Mouse (Mus musculus) heart, embryonic 11.5 days (tissue): ENCODE data around the gene Ceacam16. TPM values are rescaled to one million over a fixed set of nuclear protein-coding genes. Genes with fewer than 3 reads are reported as not detected.
A peak's percentile ranks its signal among the peaks of the same experiment; 100 is the strongest.

Experiments used
- ATAC-seq: fragments of 200-750 bp; cut with Nextera tagmentation; replicated peaks from 2 replicates; pipeline ENCODE4 v1.8.0; 2017; ENCODE audit warnings: moderate library complexity; ENCODE audit not compliant: insufficient number of reproducible peaks, low FRiP score, low TSS enrichment
- H3K27ac ChIP-seq: fragments of 300-500 bp; sonication (generic); 2 replicates; pipeline ENCODE4 v1.5.1; 2014; ENCODE audit warnings: mild to moderate bottlenecking, low read depth, low read length
- H3K27me3 ChIP-seq: fragments of 300-500 bp; sonication (generic); 2 replicates; pipeline ENCODE4 v1.6.1; 2014; ENCODE audit warnings: mild to moderate bottlenecking, low read length, mixed read lengths; ENCODE audit not compliant: control insufficient read depth, insufficient read depth
- H3K36me3 ChIP-seq: fragments of 300-500 bp; sonication (generic); 2 replicates; pipeline ENCODE4 v1.6.1; 2014; ENCODE audit warnings: mild to moderate bottlenecking, low read length, moderate library complexity, mixed read lengths; ENCODE audit not compliant: control insufficient read depth, insufficient read depth
- H3K4me1 ChIP-seq: fragments of 300-500 bp; sonication (generic); 2 replicates; pipeline ENCODE4 v1.6.1; 2014; ENCODE audit warnings: low read length; ENCODE audit not compliant: control insufficient read depth, insufficient read depth
- H3K4me2 ChIP-seq: fragments of 300-500 bp; sonication (generic); 2 replicates; pipeline ENCODE4 v1.6.1; 2014; ENCODE audit warnings: mild to moderate bottlenecking, moderate library complexity
- H3K4me3 ChIP-seq: fragments of 300-500 bp; sonication (generic); 2 replicates; pipeline ENCODE4 v1.5.1; 2014; ENCODE audit warnings: low read depth, low read length
- H3K9ac ChIP-seq: fragments of 300-500 bp; sonication (generic); 2 replicates; pipeline ENCODE4 v1.6.1; 2014; ENCODE audit warnings: mild to moderate bottlenecking, low read depth, low read length, moderate library complexity
- H3K9me3 ChIP-seq: fragments of 300-500 bp; sonication (generic); replicated peaks from 2 replicates; pipeline ENCODE4 v1.6.1; 2016; ENCODE audit warnings: low read length; ENCODE audit not compliant: control insufficient read depth
- WGBS: fragments of 180-500 bp; shearing (Covaris S2); extraction: QIAGEN DNeasy Blood & Tissue Kit; methylation state at CpG from one replicate; pipeline ENCODE4 v1.1.7; 2014; ENCODE audit not compliant: insufficient replicate concordance; 5-methylcytosine and 5-hydroxymethylcytosine counted together
- polyA plus RNA-seq: library from polyadenylated mRNA; unstranded; fragments of >200 nt; fragmentation: Nextera tagmentation; extraction: Ambion mirVana; gene quantifications from 2 replicates; pipeline ENCODE4 v1.2.1, GENCODE M21; 2014

Gene Ceacam16
- polyA plus RNA-seq, 1 experiment from 2014 or later, result not detected

- 2% methylated on average over 36 of the region's 42 CpGs for WGBS
Measured at GRCm38 (mm10) chr7:19822604-19823058, 38.5 kb downstream of the Ceacam16 start, which contains the start of gene Bcl3. Gene Bcl3 (minus strand): TSS chr7:19822770.

DNA sequence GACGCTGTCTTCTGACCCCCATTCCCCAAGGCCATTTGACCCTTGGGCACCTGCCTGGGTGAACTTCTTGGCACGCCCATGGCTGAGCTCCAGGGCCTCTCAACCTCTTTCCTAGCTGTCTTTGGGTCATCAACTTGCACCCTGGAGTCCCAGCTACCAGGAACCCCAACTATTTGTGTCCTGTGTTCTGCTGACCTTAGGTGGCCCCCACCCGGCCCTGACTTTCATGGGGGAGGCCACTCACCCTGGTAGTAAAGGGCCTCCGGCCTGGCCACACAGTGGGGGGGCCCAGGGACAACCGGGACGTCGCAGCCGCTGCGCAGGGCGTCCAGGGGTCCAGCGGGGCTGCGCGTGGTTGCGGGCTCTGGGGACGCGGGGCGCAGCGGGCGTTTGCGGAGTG lies 38.9 kb downstream of the Ceacam16 start:
- Histone ChIP-seq H3K36me3 (no peaks in the 10 kb centered on the region), H3K4me1 (peaks cover 20% of the 10 kb centered on the region), H3K4me2 (peak overlapping the region; percentile 85), H3K9ac (peak overlapping the region; percentile 78), H3K27me3 (peaks cover 22% of the 10 kb centered on the region), H3K9me3 (0 out of 2 replicates have a peak, but pooled peaks cover 2% of the 10 kb centered on the region), H3K27ac (no peak overlapping the region), H3K4me3 (peak overlapping the region; percentile 52)
- WGBS, result 7% methylated on average over 17 of the region's 20 CpGs
- ATAC-seq, result no peak

More at GRCm38 (mm10) chr7:19822604-19823058, 38.5 kb downstream of the Ceacam16 start, which contains the start of gene Bcl3:
- peak within 1 kb of the TSS; percentile 52 for H3K4me3 ChIP-seq
- H3K9ac ChIP-seq, result peak within 1 kb of the TSS; percentile 78
- H3K4me2 ChIP-seq, result peak within 1 kb of the TSS; percentile 85
- no peak for ATAC-seq
- H3K4me1 ChIP-seq, result peaks cover 16% of the 10 kb centered on the region
- H3K27ac ChIP-seq, result 0 out of 2 replicates have a peak within 1 kb of the TSS, but pooled peaks have one; percentile 47
- H3K27me3 ChIP-seq, result peaks cover 21% of the 10 kb centered on the region
- H3K9me3 ChIP-seq, result 0 out of 2 replicates have a peak, but pooled peaks cover 2% of the 10 kb centered on the region
- H3K36me3 ChIP-seq, result no peaks in the 10 kb centered on the region

- peaks cover 22% of the 10 kb centered on the region for H3K4me1 ChIP-seq
- H3K36me3 ChIP-seq, result no peaks in the 10 kb centered on the region
- no peak overlapping the region for H3K27ac ChIP-seq
- no peak overlapping the region for H3K4me3 ChIP-seq
- H3K9me3 ChIP-seq, result 0 out of 2 replicates have a peak, but pooled peaks cover 2% of the 10 kb centered on the region
- 58% methylated on average over 7 of the region's 7 CpGs for WGBS
- peaks cover 22% of the 10 kb centered on the region for H3K27me3 ChIP-seq
- no peak for ATAC-seq
- H3K4me2 ChIP-seq, result no peak overlapping the region
- no peak overlapping the region for H3K9ac ChIP-seq
Measured at GRCm38 (mm10) chr7:19821633-19822032, 39.5 kb downstream of the Ceacam16 start.

- ATAC-seq, result no peak
- peaks cover 26% of the 10 kb centered on the region for H3K27me3 ChIP-seq
- H3K27ac ChIP-seq, result no peak overlapping the region
- no peaks in the 10 kb centered on the region for H3K36me3 ChIP-seq
- H3K9me3 ChIP-seq, result 0 out of 2 replicates have a peak, but pooled peaks cover 2% of the 10 kb centered on the region
- H3K9ac ChIP-seq, result no peak overlapping the region
- H3K4me1 ChIP-seq, result peaks cover 22% of the 10 kb centered on the region
- WGBS, result 59% methylated on average over 3 of the region's 3 CpGs
- no peak overlapping the region for H3K4me2 ChIP-seq
- H3K4me3 ChIP-seq, result no peak overlapping the region
Measured at GRCm38 (mm10) chr7:19820347-19821048, 40.6 kb downstream of the Ceacam16 start.

DNA sequence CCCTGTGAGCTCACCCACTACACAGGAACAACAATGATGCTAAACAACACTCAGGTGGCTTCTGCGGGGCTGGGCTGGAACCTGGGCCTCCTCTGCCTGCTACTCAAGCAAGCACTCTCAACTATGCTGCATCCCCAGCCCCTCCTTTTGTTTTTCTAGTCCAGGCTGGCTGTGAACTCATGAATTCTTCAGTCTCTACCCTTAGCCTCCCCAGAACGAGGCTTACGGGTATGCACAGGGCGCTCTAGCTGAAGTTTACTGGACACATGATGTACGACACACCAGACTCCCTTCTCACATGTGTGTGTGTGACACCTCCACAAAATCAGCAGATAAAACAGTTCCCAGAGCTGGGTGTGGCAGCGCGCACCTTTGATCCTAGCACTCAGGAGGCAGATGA lies 42.2 kb downstream of the Ceacam16 start:
- no peaks in the 10 kb centered on the region for H3K36me3 ChIP-seq
- H3K4me3 ChIP-seq, result no peak overlapping the region
- no peak overlapping the region for H3K4me2 ChIP-seq
- no peak overlapping the region for H3K9ac ChIP-seq
- H3K27me3 ChIP-seq, result peaks cover 31% of the 10 kb centered on the region
- no peak overlapping the region for H3K27ac ChIP-seq
- H3K9me3 ChIP-seq, result 0 out of 2 replicates have a peak, but pooled peaks cover 2% of the 10 kb centered on the region
- H3K4me1 ChIP-seq, result peaks cover 14% of the 10 kb centered on the region
- no peak for ATAC-seq
- WGBS, result 81% methylated on average over 7 of the region's 7 CpGs

GRCm38 (mm10) chr7:19818440-19818839 lies 42.7 kb downstream of the Ceacam16 start:
- no peak for ATAC-seq
- Histone ChIP-seq H3K9me3 (0 out of 2 replicates have a peak, but pooled peaks cover 2% of the 10 kb centered on the region), H3K27ac (no peak overlapping the region), H3K4me3 (no peak overlapping the region), H3K4me2 (no peak overlapping the region), H3K36me3 (no peaks in the 10 kb centered on the region), H3K4me1 (peaks cover 13% of the 10 kb centered on the region), H3K9ac (no peak overlapping the region), H3K27me3 (peaks cover 31% of the 10 kb centered on the region)
- WGBS, result 86% methylated on average over 5 of the region's 5 CpGs

DNA sequence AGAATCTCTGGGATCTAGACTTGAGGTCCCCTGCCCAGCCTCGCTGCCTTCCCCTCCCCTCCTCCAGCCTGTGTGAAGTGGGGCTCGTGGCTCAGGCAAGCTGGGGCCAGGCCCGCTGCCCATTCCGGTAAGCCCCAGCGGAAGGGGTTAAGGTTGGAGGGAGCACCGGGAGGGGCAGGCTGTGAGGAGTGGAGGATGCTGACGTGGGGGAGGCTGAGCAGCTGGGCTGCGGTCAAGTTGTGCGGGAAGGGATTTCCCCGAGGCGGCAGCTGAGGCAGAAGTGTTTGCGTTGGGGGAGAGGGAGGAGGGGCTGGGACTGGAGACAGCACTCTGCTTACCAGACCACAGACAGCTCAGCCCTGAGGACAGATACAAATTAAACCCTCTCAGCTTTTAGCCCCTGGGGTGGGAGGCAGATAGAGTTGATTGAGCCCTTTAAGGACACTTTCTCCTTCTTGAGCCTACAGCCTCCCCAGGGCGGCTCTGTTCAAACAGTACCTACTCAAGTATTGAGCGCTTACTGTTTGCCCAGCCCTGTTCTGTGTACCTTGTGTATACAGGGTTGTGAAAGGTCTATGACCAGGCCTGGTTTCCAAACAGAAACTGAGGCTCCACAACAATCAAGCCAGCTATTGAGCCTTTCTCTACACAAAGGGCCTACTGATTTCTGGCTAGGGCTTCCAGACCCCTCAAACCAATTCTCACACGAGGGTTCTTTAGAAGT lies 43.6 kb downstream of the Ceacam16 start:
- WGBS, result 11% methylated on average over 15 of the region's 15 CpGs
- H3K9me3 ChIP-seq, result 0 out of 2 replicates have a peak, but pooled peaks cover 2% of the 10 kb centered on the region
- peak overlapping the region; percentile 80 for H3K4me2 ChIP-seq
- 0 out of 2 replicates have a peak overlapping the region, but pooled peaks have one; percentile 1 for H3K27ac ChIP-seq
- H3K9ac ChIP-seq, result peak overlapping the region; percentile 36; the same call in 1 of the 2 replicates
- H3K4me3 ChIP-seq, result peak overlapping the region; percentile 48
- no peaks in the 10 kb centered on the region for H3K36me3 ChIP-seq
- peaks cover 34% of the 10 kb centered on the region for H3K27me3 ChIP-seq
- H3K4me1 ChIP-seq, result peaks cover 13% of the 10 kb centered on the region
- ATAC-seq, result 0 out of 2 replicates have a peak, but pooled peaks have one; percentile 43

DNA sequence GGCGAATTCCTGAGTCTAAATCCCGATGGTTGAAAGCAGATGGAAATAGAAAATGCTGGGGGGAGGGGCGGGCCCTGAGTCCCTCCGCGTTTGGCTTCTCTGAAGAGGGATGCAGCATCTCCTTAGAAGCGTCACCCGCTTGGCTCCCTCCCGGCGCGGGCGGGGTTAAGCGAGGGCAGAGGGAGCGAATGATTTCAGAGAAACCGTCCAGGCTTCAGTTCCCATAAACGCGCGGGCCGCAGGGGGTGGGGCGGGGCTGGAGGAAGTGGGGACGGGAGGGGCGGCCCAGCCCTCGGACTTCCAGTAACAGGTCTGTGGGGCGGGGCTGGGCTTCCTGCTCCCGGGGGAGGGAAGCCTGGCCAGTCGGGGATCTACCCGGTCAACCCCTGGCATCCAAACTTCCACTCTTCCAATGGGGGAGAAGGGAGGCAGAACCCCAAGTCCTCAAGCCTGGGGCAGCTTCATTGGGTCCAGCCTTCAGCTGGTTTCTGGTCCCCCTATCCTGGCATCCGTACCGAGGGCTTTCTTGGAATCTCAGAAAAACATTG lies 44.8 kb downstream of the Ceacam16 start:
- Histone ChIP-seq H3K27me3 (peaks cover 34% of the 10 kb centered on the region), H3K36me3 (no peaks in the 10 kb centered on the region), H3K27ac (0 out of 2 replicates have a peak overlapping the region, but pooled peaks have one; percentile 29), H3K9ac (peak overlapping the region; percentile 61; the same call in 1 of the 2 replicates), H3K4me2 (peak overlapping the region; percentile 80), H3K9me3 (0 out of 2 replicates have a peak, but pooled peaks cover 2% of the 10 kb centered on the region), H3K4me3 (peak overlapping the region; percentile 48), H3K4me1 (peaks cover 10% of the 10 kb centered on the region)
- ATAC-seq, result peak; percentile 62; the same call in 1 of the 2 replicates
- under 1% methylated on average over 28 of the region's 28 CpGs for WGBS
